Mouse (Mus musculus): ENCODE results near the gene Exoc6.
"Not testable (repeated sequence)": the region's sequence is repeated elsewhere in the genome, so short reads cannot be mapped to it uniquely, and the experiment has no call there.

Gene Exoc6

DNA sequence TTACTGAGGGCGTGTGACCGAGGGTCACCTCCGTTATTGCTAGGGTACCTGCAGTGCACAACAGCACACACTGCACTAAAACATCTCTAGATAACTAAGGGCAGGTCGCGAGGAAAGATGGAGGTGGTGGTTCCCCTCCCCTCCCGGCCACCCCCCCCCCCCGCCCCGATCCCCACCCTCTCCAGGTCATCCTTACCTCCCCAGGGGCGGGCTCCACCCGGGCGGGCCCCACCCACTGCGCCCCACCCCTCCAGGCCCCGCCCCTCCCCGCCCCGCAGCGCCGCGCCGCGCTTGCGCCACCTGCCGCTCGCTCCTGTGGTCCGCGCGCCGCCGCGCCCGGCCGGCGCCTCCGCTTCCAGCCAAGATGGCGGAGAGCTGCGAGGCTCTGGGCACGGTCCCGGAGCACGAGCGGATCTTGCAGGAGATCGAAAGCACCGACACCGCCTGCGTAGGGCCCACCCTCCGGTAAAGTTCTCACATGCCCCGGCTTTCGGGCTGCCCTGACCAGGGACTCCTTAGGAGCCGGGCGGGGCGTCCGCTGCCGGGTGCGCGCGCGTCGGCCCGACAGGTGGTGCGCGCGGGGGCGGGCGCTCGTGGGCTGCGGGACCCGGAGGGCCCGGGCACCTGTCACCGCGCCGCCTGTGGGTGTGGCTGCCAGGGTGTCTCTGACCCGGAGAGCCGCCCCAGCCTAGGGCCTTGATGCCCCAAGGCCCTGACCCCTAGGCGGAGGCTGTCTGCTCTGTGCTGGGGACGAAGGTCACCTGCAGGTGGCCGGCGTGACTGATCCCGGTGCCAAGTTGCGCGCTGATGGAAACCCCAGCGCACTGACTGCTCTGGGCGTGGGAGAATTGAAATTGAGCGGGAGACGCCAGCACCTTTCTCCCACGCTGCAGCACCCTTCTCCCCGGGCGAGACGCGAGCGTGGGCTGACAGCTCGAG lies at the start of gene Exoc6:
TSS of gene Exoc6 (plus strand) at position 318 of the 939 bp plus-strand sequence.
- DNase-seq (ENCODE audit: low spot score in 2 of 2): peak; percentile 82 to 93

- DNase-seq (ENCODE audit: low spot score in 2 of 2): no peak
These were observed 47.2 kb upstream of the Exoc6 start for GRCm38 (mm10) chr19:37502996-37503395.

GRCm38 (mm10) chr19:37506066-37506465 lies 44.2 kb upstream of the Exoc6 start:
- no peak for DNase-seq (ENCODE audit: low spot score in 2 of 2)

GRCm38 (mm10) chr19:37506614-37507013 lies 43.6 kb upstream of the Exoc6 start:
- DNase-seq (ENCODE audit: low spot score in 2 of 2): no peak

DNA sequence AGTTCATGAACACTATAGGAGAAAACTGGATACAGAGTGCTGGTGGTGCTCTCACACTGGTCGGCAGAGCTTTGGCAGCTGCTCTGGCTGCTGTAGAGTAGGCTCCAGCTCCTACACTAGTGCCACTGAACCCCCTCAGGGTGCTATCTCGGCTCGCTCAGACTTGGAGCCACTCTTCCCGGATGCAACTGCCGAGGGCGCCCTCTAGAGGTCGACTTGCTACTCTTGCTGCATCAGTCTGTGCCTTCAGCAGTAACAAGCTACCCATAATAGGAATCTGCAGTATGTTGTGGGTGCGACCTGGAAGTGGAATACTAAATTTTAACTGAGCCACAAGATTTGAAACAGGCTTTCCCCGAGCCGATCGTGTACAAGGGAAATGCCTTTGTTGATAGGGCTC lies 40.5 kb upstream of the Exoc6 start:
- DNase-seq (ENCODE audit: low spot score in 2 of 2): peak; percentile 87 to 97

DNA sequence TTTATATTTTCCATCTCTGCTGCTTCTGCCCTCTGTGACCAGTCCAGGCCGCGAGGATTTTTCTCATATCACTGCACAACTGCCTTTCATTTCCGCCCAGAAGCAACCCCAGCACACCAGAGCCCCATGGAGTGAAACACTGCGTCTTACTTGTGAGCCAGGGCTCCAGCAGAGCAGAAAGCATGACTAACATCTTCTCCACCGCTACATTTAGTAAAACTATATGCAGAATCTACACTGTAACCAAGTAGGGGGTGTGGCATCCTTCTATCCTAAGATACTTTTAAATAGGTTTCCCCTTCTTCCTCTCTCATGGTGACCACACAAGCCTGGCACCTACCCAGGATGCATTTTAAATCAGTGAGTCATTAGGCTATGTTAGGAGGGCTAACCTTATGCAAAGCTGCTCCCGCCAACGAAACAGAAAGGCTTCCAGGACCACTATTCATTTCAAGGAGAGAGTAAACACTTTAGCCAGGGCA lies 35.4 kb upstream of the Exoc6 start:
- no peak for DNase-seq (ENCODE audit: low spot score in 2 of 2)

GRCm38 (mm10) chr19:37517419-37517818 lies 32.8 kb upstream of the Exoc6 start:
- no peak for DNase-seq (ENCODE audit: low spot score in 2 of 2)

DNA sequence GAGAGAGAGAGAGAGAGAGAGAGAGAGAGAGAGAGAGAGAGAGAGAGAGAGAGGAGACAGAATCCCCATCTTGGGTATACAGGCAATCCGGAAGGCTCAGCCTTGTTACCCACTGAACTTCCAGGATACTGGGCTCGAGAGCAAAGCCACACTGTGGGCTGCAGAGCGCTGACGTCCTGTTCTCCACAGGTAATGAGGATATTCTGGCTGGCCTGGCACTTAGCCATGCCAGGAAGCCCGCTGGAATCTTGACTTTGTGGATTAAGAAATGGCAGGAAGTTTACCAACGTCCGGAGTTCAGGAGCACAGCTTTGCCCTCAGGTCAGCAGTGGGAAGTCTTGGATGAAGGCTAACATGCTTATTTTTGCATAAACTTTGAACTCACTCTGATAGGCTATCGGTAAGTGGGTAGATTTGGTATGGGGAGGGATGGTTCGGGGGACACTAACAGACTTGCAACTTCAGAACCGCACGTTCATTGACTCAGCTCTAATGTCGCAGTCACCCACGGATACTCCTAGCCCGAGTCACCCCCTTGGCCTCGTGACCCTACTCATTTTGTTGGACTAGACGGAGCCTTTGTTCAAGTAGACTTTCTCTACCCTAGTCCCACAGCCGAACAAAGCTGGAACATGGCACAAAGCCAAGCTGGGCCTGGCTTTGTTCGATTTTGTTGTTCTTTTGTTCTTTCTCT lies 29.3 kb upstream of the Exoc6 start:
- DNase-seq (ENCODE audit: low spot score in 2 of 2): no peak

DNA sequence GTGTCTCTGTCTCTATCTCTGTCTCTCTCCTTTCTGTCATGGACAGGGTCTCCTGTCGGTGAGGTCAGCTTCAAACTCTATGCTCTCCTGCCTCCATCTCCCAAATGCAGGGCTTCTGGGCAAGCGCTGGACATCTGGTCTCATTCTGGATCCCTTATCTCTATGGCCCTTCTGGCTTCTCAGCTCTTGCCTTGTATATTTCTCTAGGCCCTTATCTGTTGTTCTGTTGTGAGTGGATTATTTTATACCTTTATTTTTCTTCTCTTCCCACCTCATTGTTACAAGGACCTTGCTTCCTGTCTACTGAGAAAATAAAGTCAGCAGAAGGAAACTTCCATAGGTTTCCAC lies 28.8 kb upstream of the Exoc6 start:
- DNase-seq (ENCODE audit: low spot score in 2 of 2): no peak

DNA sequence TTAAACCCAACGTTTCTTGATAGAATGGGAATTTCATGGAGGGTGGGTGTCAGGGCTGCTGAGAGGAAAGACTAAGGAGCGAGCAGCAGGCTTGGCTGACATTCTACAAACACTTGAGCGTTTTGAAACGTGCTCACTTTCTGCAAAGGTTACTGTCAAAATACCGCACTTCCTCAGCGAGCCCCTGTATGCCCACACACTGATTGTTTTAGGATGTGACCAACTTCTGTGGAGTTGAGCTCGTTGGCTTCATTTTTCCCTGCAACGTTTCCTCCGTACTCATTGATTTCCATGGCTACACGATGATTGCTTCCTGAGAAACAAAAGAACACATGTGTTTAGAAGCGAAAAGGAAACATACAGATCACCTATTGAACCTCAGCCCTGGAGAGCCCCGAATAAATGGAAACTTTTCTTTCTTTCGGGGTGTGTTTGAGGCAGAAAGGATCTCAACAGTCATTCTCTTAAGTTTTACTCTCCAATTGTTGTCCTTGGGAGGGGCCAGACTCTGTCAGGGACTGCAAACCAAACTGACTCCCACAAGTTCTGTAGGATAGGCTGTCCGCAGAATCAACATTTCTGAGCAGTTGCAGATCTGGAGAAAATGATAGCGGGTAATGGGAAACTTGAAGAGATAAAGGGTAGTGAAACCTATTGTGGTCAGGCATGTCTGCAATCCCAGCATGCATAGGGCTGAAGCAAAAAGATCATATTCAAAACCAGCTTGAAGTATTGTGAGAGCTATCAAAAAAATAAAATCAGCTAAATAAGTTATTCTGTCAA lies 26.7 kb upstream of the Exoc6 start:
- no peak for DNase-seq (ENCODE audit: low spot score in 2 of 2)

DNA sequence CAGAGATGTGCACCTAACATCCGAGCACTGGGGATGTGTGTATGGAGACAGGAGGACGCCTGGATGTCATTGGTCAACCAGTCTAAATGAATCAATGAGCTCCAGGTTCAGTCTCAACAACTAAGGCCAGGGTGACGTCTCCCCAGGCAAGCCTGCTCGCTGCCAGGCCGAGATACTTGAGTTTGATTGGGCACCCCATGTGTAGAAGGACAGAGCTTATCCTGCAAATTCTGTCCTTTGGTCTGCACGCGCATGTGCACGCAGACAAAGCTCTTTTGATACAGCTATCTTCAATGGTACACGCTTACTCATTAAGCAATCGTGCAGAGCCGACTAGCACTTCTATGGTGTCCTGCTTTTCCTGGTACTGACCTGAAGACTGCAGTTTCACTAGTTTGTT lies 24.3 kb upstream of the Exoc6 start:
- no peak for DNase-seq (ENCODE audit: low spot score in 2 of 2)

DNA sequence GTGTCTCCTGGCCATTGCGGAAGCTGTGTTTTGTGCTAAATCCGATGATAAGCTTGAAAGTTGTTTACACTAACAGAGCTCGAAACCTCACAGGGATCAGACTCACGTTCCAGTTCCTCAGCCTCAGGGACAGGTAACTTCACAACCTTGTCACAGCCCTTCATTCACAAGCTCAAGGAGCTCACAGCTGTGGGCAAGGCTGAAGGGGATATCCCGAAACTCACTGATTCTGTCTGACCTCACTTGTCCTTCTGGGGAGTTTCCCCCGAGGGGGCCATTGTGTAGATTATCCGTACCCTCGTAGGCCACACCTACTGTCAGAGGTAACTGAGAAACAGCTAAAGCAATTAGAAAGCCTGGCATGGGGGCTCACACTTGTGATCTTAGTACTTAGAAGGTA lies 23.4 kb upstream of the Exoc6 start:
- no peak for DNase-seq (ENCODE audit: low spot score in 2 of 2)

DNA sequence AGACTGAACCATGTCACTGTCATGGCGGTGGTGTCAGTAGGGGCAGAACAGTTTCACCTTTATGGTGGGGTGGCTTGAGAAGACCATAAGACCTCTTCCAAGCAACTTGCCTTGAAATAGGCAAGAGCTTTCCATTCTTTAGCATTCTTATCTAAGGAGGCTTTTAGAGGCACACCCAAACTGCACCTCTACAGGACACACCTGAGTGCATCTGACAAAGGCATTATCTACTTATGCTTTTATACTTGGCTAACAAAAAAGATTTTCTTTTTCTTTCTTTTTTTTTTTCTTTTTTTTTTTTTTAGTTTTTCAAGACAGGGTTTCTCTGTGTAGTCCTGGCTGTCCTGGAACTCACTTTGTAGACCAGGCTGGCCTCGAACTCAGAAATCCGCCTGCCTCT lies 22.5 kb upstream of the Exoc6 start:
- DNase-seq (ENCODE audit: low spot score in 2 of 2): not testable (repeated sequence)

- no peak for DNase-seq (ENCODE audit: low spot score in 2 of 2)
These were observed 21.6 kb upstream of the Exoc6 start for GRCm38 (mm10) chr19:37528581-37528980.

GRCm38 (mm10) chr19:37529296-37529695 lies 20.9 kb upstream of the Exoc6 start:
- no peak for DNase-seq (ENCODE audit: low spot score in 2 of 2)

GRCm38 (mm10) chr19:37529975-37530515 lies 20.2 kb upstream of the Exoc6 start:
- DNase-seq (ENCODE audit: low spot score in 2 of 2): peak in 1 of 2 experiments; percentile 73

- DNase-seq (ENCODE audit: low spot score in 2 of 2): no peak
These were observed 19.6 kb upstream of the Exoc6 start for GRCm38 (mm10) chr19:37530601-37531000.

DNA sequence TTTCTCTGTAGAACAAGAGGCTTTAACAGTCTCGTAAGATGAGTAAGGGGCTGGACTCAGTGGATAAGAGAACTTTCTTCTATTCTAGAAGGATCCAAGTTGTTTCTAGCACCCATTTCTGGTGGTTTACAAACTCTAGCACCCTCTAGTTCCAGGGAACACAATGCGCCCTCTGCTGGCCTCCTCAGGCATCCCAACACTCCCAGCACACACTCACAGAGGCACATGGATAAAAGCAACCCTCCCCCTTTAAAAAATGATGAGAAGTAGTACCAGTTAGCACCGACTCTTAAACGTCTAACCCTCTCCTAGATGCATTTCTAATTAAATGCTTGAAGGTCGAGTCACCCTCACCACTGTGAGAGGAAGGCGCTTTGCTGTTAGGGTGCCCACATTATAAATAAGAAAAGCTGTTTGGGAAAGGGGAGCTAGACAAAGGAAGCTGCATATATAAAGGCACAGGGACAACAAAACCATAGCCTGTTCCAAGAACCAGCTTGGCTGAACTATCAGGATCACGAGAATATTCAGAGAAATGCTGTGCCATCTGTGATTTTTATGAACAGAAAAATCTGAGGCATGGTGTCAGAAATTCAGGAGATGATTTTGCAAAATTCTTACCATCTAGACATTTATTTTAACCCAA lies 18.9 kb upstream of the Exoc6 start:
- peak in 1 of 2 experiments; percentile 47 for DNase-seq (ENCODE audit: low spot score in 2 of 2)

DNA sequence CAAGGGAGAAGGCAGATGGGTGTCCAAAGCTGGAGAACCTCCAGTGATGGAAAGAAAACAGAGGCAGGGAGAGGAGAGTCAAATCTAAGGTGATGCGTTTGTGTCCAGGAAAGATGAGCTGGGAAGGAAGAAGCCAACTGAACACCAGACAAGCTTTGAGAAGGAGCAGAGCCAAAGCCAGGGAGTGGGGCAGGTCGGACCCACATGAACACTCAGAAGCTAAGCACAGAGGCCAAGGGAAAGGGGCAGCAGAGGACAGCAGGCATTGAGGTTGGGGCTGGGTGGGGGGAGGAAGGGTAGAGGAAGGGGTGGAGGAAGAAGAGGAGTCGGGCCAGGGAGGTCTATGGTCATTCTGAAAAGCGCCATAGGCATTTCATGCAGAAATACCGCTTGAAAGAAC lies 17.0 kb upstream of the Exoc6 start:
- no peak for DNase-seq (ENCODE audit: low spot score in 2 of 2)

DNA sequence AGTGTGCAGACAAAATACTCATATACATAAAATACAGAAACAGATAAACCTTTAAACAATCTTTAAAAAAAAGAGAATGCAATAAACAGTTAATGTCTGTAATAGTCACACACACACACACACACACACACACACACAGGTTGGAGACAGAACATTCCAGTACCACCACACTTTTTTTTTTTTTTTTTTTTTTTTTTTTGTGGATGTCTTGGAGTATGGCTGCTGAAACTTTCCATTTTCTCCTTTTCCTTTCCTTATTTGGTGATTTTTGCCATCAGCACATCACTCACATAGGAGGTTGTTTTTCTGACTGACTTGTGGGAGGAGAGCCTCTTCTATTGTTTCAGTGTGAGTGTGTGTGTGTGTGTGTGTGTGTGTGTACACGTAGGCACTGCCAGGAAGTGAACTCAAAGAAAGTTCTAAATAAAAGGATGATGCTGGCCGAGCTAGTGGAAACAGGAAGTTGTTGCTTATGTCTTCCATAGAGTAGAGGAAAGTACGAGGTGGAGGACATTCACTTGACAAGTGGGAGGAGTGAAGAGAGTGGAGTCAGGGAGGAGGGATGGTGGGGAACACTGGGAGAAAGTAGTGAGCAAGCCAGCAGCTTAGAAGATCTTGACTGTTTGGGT lies 15.4 kb upstream of the Exoc6 start:
- no peak for DNase-seq (ENCODE audit: low spot score in 2 of 2)

DNA sequence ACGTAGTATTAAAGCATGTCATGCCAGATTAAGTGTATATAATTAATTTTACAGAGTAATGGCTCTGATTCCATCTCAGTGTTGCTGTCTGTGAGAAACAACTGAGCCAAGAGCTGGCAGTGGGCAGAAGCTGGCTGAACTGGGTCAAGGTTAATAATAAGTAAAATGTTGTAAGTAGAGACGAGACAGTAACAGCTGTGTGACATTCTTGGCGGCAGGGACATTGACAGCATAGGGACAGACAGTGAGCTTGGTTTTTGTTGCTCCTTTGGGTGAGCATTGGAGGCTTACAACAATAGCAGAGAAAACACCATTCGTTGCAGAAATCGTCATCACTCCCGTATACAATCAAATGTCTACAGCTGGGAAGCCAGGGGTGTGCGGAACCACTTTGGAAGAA lies 13.8 kb upstream of the Exoc6 start:
- no peak for DNase-seq (ENCODE audit: low spot score in 2 of 2)
